Mouse (Mus musculus): Measurements from ENCODE around the gene Olfr974. TPM values are rescaled to one million over a fixed set of nuclear protein-coding genes. Genes with fewer than 3 reads are reported as not detected.
"Not testable (repeated sequence)": the region's sequence is repeated elsewhere in the genome, so short reads cannot be mapped to it uniquely, and the experiment has no call there.

Olfr974 gene
- not detected in 2 replicates for polyA plus RNA-seq (2012; rRNA removed)
- polyA plus RNA-seq (2014; fragmentation: Nextera tagmentation; extraction: Ambion mirVana): not detected in 2 replicates

DNA sequence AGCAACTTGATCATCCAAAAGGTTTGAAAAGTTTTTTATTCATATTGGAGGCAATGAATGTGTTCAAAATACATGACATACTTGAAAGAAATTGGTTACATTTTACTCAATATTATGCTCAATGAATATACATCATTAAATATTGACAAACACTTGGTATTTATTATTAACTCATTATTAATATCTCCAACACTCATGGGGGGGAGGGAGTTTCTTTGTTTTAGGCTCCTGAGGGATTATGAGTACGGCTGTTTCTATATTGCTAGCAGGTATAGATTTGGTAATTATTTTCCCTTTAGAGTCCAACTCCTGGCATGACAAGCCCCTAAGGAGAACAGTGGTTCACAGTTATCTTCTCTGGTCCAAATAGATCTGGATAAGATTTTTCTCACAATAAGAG lies at the start of gene Olfr974:
Gene Olfr974 (plus strand): TSS at position 301 of the 400 bp plus-strand sequence.
- no peak for DNase-seq (ENCODE audit: low read depth in 3 of 3, low spot score in 3 of 3)
- ATAC-seq (ENCODE audit: insufficient read depth): no peak
- no peaks in the 10 kb centered on the region for H3K9me3 ChIP-seq (ENCODE audit: control insufficient read depth, low read length)
- H3K27me3 ChIP-seq (ENCODE audit: control insufficient read depth, insufficient read depth, low read length): no peaks in the 10 kb centered on the region
- TF ChIP-seq EP300 (IDR thresholded peaks at IDR 0.05; ENCODE audit: low read depth) (no peak), CTCF (IDR thresholded peaks at IDR 0.05; ENCODE audit: low read depth) (no peak)
- no peak within 1 kb of the TSS for H3K27ac ChIP-seq
- H3K36me3 ChIP-seq (replicated peaks; ENCODE audit: control insufficient read depth, insufficient read depth, low read depth): no peaks in the 10 kb centered on the region
- no peaks in the 10 kb centered on the region for H3K4me1 ChIP-seq (replicated peaks; ENCODE audit: control insufficient read depth in 2 of 2, insufficient read depth in 2 of 2, low read length in 1 of 2)
- H3K4me2 ChIP-seq (ENCODE audit: low read depth): no peak within 1 kb of the TSS
- H3K4me3 ChIP-seq (ENCODE audit: insufficient read depth in 1 of 2, low read depth in 2 of 2, low read length in 2 of 2): no peak within 1 kb of the TSS
- WGBS (ENCODE audit: insufficient replicate concordance): 67% methylated on average over 1 of the region's 1 CpGs
- no peak within 1 kb of the TSS for H3K9ac ChIP-seq (replicated peaks)

DNA sequence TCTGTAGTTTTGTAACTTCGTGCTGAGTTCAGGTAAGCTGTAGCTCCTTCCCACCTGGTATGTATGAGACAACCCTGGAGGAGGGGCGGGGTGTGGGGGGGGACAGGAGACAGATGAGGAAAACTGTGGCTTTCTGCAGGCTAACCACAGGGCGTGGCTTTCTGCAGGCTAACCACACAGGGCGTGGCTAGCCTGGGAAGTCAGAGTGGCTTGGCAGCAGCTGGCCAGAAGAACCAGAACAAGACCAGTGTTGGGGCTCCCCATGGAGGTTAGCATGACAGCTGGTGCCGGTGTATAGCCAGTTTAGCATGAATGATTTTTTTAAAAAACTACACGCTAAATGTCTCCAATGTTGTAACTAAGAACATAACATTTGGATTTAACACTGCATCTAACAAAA lies 32.2 kb upstream of the Olfr974 start:
- TF ChIP-seq CTCF (IDR thresholded peaks at IDR 0.05; ENCODE audit: low read depth) (no peak), EP300 (IDR thresholded peaks at IDR 0.05; ENCODE audit: low read depth) (no peak)
- H3K27me3 ChIP-seq (ENCODE audit: control insufficient read depth, insufficient read depth, low read length): no peaks in the 10 kb centered on the region
- H3K4me1 ChIP-seq (replicated peaks; ENCODE audit: control insufficient read depth in 2 of 2, insufficient read depth in 2 of 2, low read length in 1 of 2): no peaks in the 10 kb centered on the region
- no peak overlapping the region for H3K27ac ChIP-seq
- no peak overlapping the region for H3K9ac ChIP-seq (replicated peaks)
- 16% methylated on average over 6 of the region's 6 CpGs for WGBS (ENCODE audit: insufficient replicate concordance)
- H3K4me3 ChIP-seq (ENCODE audit: insufficient read depth in 1 of 2, low read depth in 2 of 2, low read length in 2 of 2): no peak overlapping the region
- no peaks in the 10 kb centered on the region for H3K36me3 ChIP-seq (replicated peaks; ENCODE audit: control insufficient read depth, insufficient read depth, low read depth)
- no peak overlapping the region for H3K4me2 ChIP-seq (ENCODE audit: low read depth)
- no peaks in the 10 kb centered on the region for H3K9me3 ChIP-seq (ENCODE audit: control insufficient read depth, low read length)
- DNase-seq (ENCODE audit: low read depth in 3 of 3, low spot score in 3 of 3) (no peak), ATAC-seq (ENCODE audit: insufficient read depth) (no peak)

DNA sequence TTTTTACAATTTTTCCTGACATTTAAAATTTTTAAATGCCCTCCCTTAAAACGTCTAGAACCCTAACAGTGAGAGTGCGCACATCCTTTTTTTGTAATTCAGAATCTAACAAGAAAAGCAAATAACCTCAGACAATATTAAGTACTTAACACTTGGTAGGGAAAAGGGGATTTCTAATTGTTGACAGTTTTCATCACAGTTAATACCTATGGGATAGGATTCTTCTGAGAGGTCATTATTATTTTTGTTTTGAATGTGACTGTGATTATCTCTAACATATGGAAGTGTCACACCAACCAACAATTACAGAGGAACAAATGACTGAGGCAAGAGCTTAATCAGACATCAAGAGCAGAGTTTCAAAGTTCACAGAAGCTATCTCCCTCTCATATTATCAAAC lies 30.3 kb upstream of the Olfr974 start, which contains the start of gene Olfr229:
Gene Olfr229 (plus strand): TSS at position 301 of the 400 bp plus-strand sequence.
- no peak within 1 kb of the TSS for H3K4me3 ChIP-seq (ENCODE audit: insufficient read depth in 1 of 2, low read depth in 2 of 2, low read length in 2 of 2)
- H3K36me3 ChIP-seq (replicated peaks; ENCODE audit: control insufficient read depth, insufficient read depth, low read depth): no peaks in the 10 kb centered on the region
- ATAC-seq (ENCODE audit: insufficient read depth) (no peak), DNase-seq (ENCODE audit: low read depth in 3 of 3, low spot score in 3 of 3) (no peak)
- no peak within 1 kb of the TSS for H3K9ac ChIP-seq (replicated peaks)
- H3K9me3 ChIP-seq (ENCODE audit: control insufficient read depth, low read length): no peaks in the 10 kb centered on the region
- no peak for TF ChIP-seq CTCF (IDR thresholded peaks at IDR 0.05; ENCODE audit: low read depth)
- TF ChIP-seq EP300 (IDR thresholded peaks at IDR 0.05; ENCODE audit: low read depth): no peak
- WGBS (ENCODE audit: insufficient replicate concordance): 45% methylated on average over 2 of the region's 2 CpGs
- H3K4me1 ChIP-seq (replicated peaks; ENCODE audit: control insufficient read depth in 2 of 2, insufficient read depth in 2 of 2, low read length in 1 of 2): no peaks in the 10 kb centered on the region
- H3K4me2 ChIP-seq (ENCODE audit: low read depth): no peak within 1 kb of the TSS
- no peak within 1 kb of the TSS for H3K27ac ChIP-seq
- no peaks in the 10 kb centered on the region for H3K27me3 ChIP-seq (ENCODE audit: control insufficient read depth, insufficient read depth, low read length)

DNA sequence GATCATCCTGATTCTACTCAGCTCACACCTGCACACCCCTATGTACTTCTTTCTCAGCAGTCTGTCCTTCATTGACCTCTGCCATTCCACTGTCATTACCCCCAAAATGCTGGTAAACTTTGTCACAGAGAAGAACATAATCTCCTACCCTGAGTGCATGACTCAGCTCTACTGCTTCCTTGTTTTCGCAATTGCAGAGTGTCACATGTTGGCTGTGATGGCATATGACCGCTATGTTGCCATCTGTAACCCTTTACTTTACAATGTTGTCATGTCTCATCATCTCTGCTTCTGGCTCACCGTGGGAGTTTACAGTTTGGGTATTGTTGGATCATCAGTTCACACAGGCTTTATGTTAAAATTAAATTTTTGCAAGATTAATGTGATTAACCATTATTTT lies 27.4 kb upstream of the Olfr974 start:
- H3K4me1 ChIP-seq (replicated peaks; ENCODE audit: control insufficient read depth in 2 of 2, insufficient read depth in 2 of 2, low read length in 1 of 2): no peaks in the 10 kb centered on the region
- no peak overlapping the region for H3K9ac ChIP-seq (replicated peaks)
- no peak overlapping the region for H3K27ac ChIP-seq
- no peak overlapping the region for H3K4me3 ChIP-seq (ENCODE audit: insufficient read depth in 1 of 2, low read depth in 2 of 2, low read length in 2 of 2)
- no peak for TF ChIP-seq EP300 (IDR thresholded peaks at IDR 0.05; ENCODE audit: low read depth)
- no peak for TF ChIP-seq CTCF (IDR thresholded peaks at IDR 0.05; ENCODE audit: low read depth)
- DNase-seq (ENCODE audit: low read depth in 3 of 3, low spot score in 3 of 3): no peak
- no peaks in the 10 kb centered on the region for H3K9me3 ChIP-seq (ENCODE audit: control insufficient read depth, low read length)
- no peak overlapping the region for H3K4me2 ChIP-seq (ENCODE audit: low read depth)
- 34% methylated on average over 3 of the region's 3 CpGs for WGBS (ENCODE audit: insufficient replicate concordance)
- ATAC-seq (ENCODE audit: insufficient read depth): no peak
- no peaks in the 10 kb centered on the region for H3K36me3 ChIP-seq (replicated peaks; ENCODE audit: control insufficient read depth, insufficient read depth, low read depth)
- H3K27me3 ChIP-seq (ENCODE audit: control insufficient read depth, insufficient read depth, low read length): no peaks in the 10 kb centered on the region

DNA sequence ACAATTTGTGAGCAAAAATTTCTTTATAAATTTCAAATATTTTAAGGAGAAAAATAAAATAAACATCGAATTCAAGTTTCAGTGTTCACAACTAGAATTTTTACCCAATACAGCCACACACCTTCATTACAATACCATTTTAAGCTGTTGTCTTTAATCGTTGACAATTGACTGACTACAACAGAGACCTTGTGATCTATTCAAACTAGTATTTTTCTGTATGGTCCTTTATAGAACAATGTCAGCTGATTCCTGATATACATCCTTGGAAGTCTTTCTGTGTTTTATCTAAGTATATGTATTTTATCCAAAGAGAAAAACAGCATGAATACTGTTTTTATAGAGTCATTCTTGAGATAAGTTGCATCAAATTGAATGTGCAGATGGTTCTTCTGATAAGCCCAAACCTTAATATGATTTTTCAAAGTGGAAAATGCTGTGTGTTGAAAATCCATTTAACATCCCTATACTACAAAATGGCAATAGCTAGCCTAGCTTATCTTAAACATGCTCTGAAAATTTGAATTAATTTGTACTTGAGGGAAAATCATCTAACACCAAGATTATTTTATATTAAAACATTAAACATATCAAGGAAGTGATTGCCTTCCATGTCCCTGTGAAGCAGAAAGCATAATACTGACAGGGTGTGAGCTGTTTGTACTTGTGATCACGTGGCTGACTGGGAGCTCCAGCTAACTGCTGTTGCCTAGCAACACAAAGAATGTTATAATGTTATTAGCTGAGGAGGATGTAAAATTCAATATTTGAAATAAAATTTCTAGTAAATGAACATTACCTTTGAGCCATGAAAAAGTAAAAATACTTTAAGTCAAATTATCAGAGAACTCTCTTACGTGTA lies 9.1 kb upstream of the Olfr974 start:
- not testable (repeated sequence) for H3K27ac ChIP-seq; H3K4me2 ChIP-seq (ENCODE audit: low read depth); H3K4me3 ChIP-seq (ENCODE audit: insufficient read depth in 1 of 2, low read depth in 2 of 2, low read length in 2 of 2); ATAC-seq (ENCODE audit: insufficient read depth); DNase-seq (ENCODE audit: low read depth in 3 of 3, low spot score in 3 of 3); H3K9ac ChIP-seq (replicated peaks); H3K4me1 ChIP-seq (replicated peaks; ENCODE audit: control insufficient read depth in 2 of 2, insufficient read depth in 2 of 2, low read length in 1 of 2); H3K36me3 ChIP-seq (replicated peaks; ENCODE audit: control insufficient read depth, insufficient read depth, low read depth); H3K9me3 ChIP-seq (ENCODE audit: control insufficient read depth, low read length); H3K27me3 ChIP-seq (ENCODE audit: control insufficient read depth, insufficient read depth, low read length)
- no CpG with 5 or more reads among the region's 4 CpGs for WGBS (ENCODE audit: insufficient replicate concordance)

DNA sequence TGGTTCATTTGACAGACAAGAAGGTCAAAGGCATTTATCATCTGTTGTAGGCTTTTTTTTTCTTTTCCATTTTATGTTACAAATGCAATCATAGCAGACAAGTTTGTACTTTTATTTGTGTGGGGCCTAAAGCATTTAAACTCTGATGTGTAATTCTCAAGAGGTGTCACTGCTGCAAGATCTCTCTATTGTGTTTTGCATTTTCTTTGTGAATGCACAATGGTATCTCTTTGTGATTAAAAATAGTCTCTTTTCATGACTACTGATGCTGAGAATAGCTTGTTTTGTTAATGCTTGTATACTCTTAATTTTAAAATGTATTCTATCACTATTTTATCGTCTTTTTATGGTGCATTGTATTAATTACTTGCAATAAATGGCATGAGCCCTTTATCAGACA lies 8.5 kb upstream of the Olfr974 start:
- not testable (repeated sequence) for H3K27ac ChIP-seq; H3K27me3 ChIP-seq (ENCODE audit: control insufficient read depth, insufficient read depth, low read length); H3K9me3 ChIP-seq (ENCODE audit: control insufficient read depth, low read length); H3K4me1 ChIP-seq (replicated peaks; ENCODE audit: control insufficient read depth in 2 of 2, insufficient read depth in 2 of 2, low read length in 1 of 2); H3K9ac ChIP-seq (replicated peaks); H3K4me2 ChIP-seq (ENCODE audit: low read depth); H3K36me3 ChIP-seq (replicated peaks; ENCODE audit: control insufficient read depth, insufficient read depth, low read depth); H3K4me3 ChIP-seq (ENCODE audit: insufficient read depth in 1 of 2, low read depth in 2 of 2, low read length in 2 of 2); DNase-seq (ENCODE audit: low read depth in 3 of 3, low spot score in 3 of 3); ATAC-seq (ENCODE audit: insufficient read depth)
- WGBS (ENCODE audit: insufficient replicate concordance): 31% methylated on average over 1 of the region's 1 CpGs

Measured in liver, embryonic 14.5 days (tissue).